Mouse (Mus musculus) megakaryocyte-erythroid progenitor cell, adult 5 weeks (primary cell): Measurements from ENCODE around the gene Pdpk1. TPM values are rescaled to one million over a fixed set of nuclear protein-coding genes. Genes with fewer than 3 reads are reported as not detected.

ENCODE experiments used
- polyA plus RNA-seq: library from polyadenylated mRNA; stranded (reverse); fragments of >175 nt; gene quantifications from 2 replicates; pipeline ENCODE4 v1.2.3, GENCODE M21; 2012

The Pdpk1 gene
- polyA plus RNA-seq: 31.7 and 42.0 TPM in 2 replicates

GRCm38 (mm10) chr17:24150824-24151223 lies at the start of gene Pdpk1:
Gene Pdpk1, minus strand, starts transcription at chr17:24150924.

GRCm38 (mm10) chr17:24169317-24170065 lies 18.8 kb upstream of the Pdpk1 start, which contains the start of gene Atp6v0c:
Gene Atp6v0c, minus strand, starts transcription at chr17:24169702.

GRCm38 (mm10) chr17:24163176-24163962 lies 12.6 kb upstream of the Pdpk1 start, which contains the start of gene Amdhd2:
Gene Amdhd2, minus strand, starts transcription at chr17:24163766.

GRCm38 (mm10) chr17:24072919-24073696 lies 77.6 kb downstream of the Pdpk1 start, which contains the start of gene Kctd5:
Gene Kctd5, minus strand, starts transcription at chr17:24073485.

GRCm38 (mm10) chr17:24037844-24038243 lies 112.9 kb downstream of the Pdpk1 start, which contains the start of gene Prss27:
Gene Prss27, plus strand, starts transcription at chr17:24038144.

Other genes starting within 250 kb of the Pdpk1 start
- gene Dcpp3, start 233.5 kb downstream of the Pdpk1 start, polyA plus RNA-seq: not detected in 2 replicates
- not detected in 2 replicates for gene Sbp, start 209.3 kb downstream of the Pdpk1 start, polyA plus RNA-seq
- gene Sbpl, start 195.7 kb downstream of the Pdpk1 start, polyA plus RNA-seq: not detected in 2 replicates
- gene Prss30, start 170.4 kb downstream of the Pdpk1 start, polyA plus RNA-seq: 0.25 and 0.40 TPM in 2 replicates
- 0.04 TPM in 1 of 2 replicates, not detected in the other for gene Prss22, start 152.8 kb downstream of the Pdpk1 start, polyA plus RNA-seq
- gene Prss27, start 112.8 kb downstream of the Pdpk1 start, polyA plus RNA-seq: not detected in 2 replicates
- gene Kctd5, start 77.4 kb downstream of the Pdpk1 start, polyA plus RNA-seq: 11.5 and 14.5 TPM in 2 replicates
- 177 and 199 TPM in 2 replicates for gene Amdhd2, start 12.8 kb upstream of the Pdpk1 start, polyA plus RNA-seq
- 505 and 717 TPM in 2 replicates for gene Atp6v0c, start 18.8 kb upstream of the Pdpk1 start, polyA plus RNA-seq
- 1.9 and 4.0 TPM in 2 replicates for gene Tbc1d24, start 54.6 kb upstream of the Pdpk1 start, polyA plus RNA-seq
- 0.39 and 0.79 TPM in 2 replicates for gene Ntn3, start 58.6 kb upstream of the Pdpk1 start, polyA plus RNA-seq
- 19.0 and 19.6 TPM in 2 replicates for gene Tedc2, start 69.9 kb upstream of the Pdpk1 start, polyA plus RNA-seq
- 12.6 and 17.9 TPM in 2 replicates for gene Ccnf, start 100.6 kb upstream of the Pdpk1 start, polyA plus RNA-seq
- gene Abca17, start 200.1 kb upstream of the Pdpk1 start, polyA plus RNA-seq: not detected in 2 replicates
- 17.2 and 20.4 TPM in 2 replicates for gene Abca3, start 201.0 kb upstream of the Pdpk1 start, polyA plus RNA-seq